Mouse (Mus musculus) ES-E14 (cell line): Measurements from ENCODE around the gene Slc41a3.

Experiments
- ZC3H11A ChIP-seq: IDR thresholded peaks from 2 replicates; pipeline ENCODE4 v1.6.1; 2012; ENCODE audit warnings: low read depth, mild to moderate bottlenecking, inconsistent platforms, low read length, borderline replicate concordance
- ZNF384 ChIP-seq: IDR thresholded peaks from 2 replicates; pipeline ENCODE4 v1.6.1; 2012; ENCODE audit warnings: low read depth, low read length, inconsistent platforms

DNA sequence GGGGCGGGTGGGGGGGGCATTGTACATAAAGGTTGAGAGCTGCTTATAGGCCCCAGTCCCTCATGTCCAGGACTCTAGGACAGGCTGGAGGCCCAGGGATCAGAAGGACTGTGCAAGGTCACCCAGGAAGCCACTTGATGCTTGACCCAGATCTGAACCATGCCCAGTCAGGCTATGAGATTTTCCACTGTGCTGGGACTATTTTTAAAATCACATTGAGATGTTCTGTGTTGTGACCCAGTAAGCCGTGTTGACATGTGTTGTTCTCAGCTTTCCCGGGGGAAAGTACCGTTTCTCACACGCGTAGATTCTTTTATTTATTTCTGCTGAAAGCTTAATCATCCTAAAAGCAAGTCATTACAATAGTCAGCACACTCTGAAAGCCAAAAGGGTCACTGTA is 11.5 kb downstream of the Slc41a3 start:
- no peak for TF ChIP-seq ZNF384
- no peak for TF ChIP-seq ZC3H11A
